Mouse (Mus musculus) spleen, adult 2 months (tissue): ENCODE results near the gene Rbm34. TPM values are rescaled to one million over a fixed set of nuclear protein-coding genes. Genes with fewer than 3 reads are reported as not detected.

Experiments used
- DNase-seq, 2 experiments: peaks; one replicate each; pipeline versions ENCODE4 v3.0.0 to v3.0.0-alpha.2; 2012 to 2021; ENCODE audit warnings: low spot score in 2 of 2, low read depth in 1 of 2
- H3K27ac ChIP-seq: fragments of 200-500 bp; 2 replicates; pipeline ENCODE4 v1.5.1; 2012; ENCODE audit warnings: low read length, inconsistent platforms; ENCODE audit not compliant: insufficient read depth
- H3K27me3 ChIP-seq: fragments of 200-500 bp; 2 replicates; pipeline ENCODE4 v1.6.1; 2012; ENCODE audit warnings: mild to moderate bottlenecking, moderate library complexity, low read length, inconsistent platforms; ENCODE audit not compliant: control insufficient read depth, insufficient read depth
- H3K36me3 ChIP-seq: fragments of 200-500 bp; 2 replicates; pipeline ENCODE4 v1.6.1; 2012; ENCODE audit warnings: mild to moderate bottlenecking, low read length, inconsistent platforms; ENCODE audit not compliant: control insufficient read depth, insufficient read depth
- H3K4me1 ChIP-seq: fragments of 200-500 bp; 2 replicates; pipeline ENCODE4 v1.6.1; 2011; ENCODE audit warnings: inconsistent platforms; ENCODE audit not compliant: control insufficient read depth, insufficient read depth, insufficient read length
- H3K4me3 ChIP-seq: fragments of 200-500 bp; 2 replicates; pipeline ENCODE4 v1.5.1; 2011; ENCODE audit warnings: mild to moderate bottlenecking, inconsistent platforms; ENCODE audit not compliant: insufficient read depth, insufficient read length; ENCODE audit errors: extremely low read depth
- CTCF ChIP-seq: fragments of 200-500 bp; IDR thresholded peaks from 2 replicates; pipeline ENCODE4 v1.5.1; 2011; ENCODE audit warnings: mild to moderate bottlenecking, inconsistent platforms; ENCODE audit not compliant: insufficient read depth, insufficient read length, insufficient replicate concordance; ENCODE audit errors: extremely low read depth
- POLR2A ChIP-seq: fragments of 200-500 bp; IDR thresholded peaks from 2 replicates; pipeline ENCODE4 v1.6.1; 2011; ENCODE audit warnings: low read depth, low read length, inconsistent platforms
- WGBS: fragments of 180-500 bp; shearing (Covaris S2); methylation state at CpG from one replicate; pipeline ENCODE4 v1.1.7; 2018; 5-methylcytosine and 5-hydroxymethylcytosine counted together
- polyA plus RNA-seq: library from polyadenylated mRNA; depleted of rRNA; stranded (reverse); fragments of >200 nt; gene quantifications from 2 replicates; pipeline ENCODE4 v1.2.3, GENCODE M21; 2012; rRNA removed

Rbm34 gene
- polyA plus RNA-seq, 1 experiment = 2.6 TPM

- no peak for DNase-seq
- Histone ChIP-seq H3K27me3 (no peaks in the 10 kb centered on the region), H3K36me3 (no peaks in the 10 kb centered on the region), H3K4me1 (no peaks in the 10 kb centered on the region; the same call in 1 of the 2 replicates), H3K27ac (no peak overlapping the region), H3K4me3 (no peak overlapping the region)
- 82% methylated on average over 9 of the region's 9 CpGs for WGBS
- no peak for TF ChIP-seq CTCF
- no peak for TF ChIP-seq POLR2A
These were observed 67.5 kb downstream of the Rbm34 start for GRCm38 (mm10) chr8:126903224-126903895.

- Histone ChIP-seq H3K4me1 (no peaks in the 10 kb centered on the region; the same call in 1 of the 2 replicates), H3K4me3 (no peak overlapping the region), H3K27me3 (no peaks in the 10 kb centered on the region), H3K36me3 (no peaks in the 10 kb centered on the region), H3K27ac (no peak overlapping the region)
- no peak for DNase-seq
- 34% methylated on average over 1 of the region's 1 CpGs for WGBS
- no peak for TF ChIP-seq POLR2A
- TF ChIP-seq CTCF = no peak
These were observed 69.3 kb downstream of the Rbm34 start for GRCm38 (mm10) chr8:126901612-126902011.

- DNase-seq = no peak
- no peak overlapping the region for H3K4me3 ChIP-seq
- no peaks in the 10 kb centered on the region; the same call in 1 of the 2 replicates for H3K4me1 ChIP-seq
- no peak overlapping the region for H3K27ac ChIP-seq
- no peaks in the 10 kb centered on the region for H3K27me3 ChIP-seq
- TF ChIP-seq CTCF (no peak), POLR2A (no peak)
- H3K36me3 ChIP-seq = no peaks in the 10 kb centered on the region
- 24% methylated on average over 2 of the region's 2 CpGs for WGBS
These were observed 69.8 kb downstream of the Rbm34 start for GRCm38 (mm10) chr8:126901049-126901448.

Other genes with a start within 250 kb of the Rbm34 start
- gene Tomm20, start 25.2 kb downstream of the Rbm34 start, polyA plus RNA-seq = 346 and 417 TPM in 2 replicates
- gene Pard3, start 92.8 kb upstream of the Rbm34 start, polyA plus RNA-seq = 3.8 and 4.5 TPM in 2 replicates